Mouse (Mus musculus) heart, postnatal 25 days (tissue): ENCODE data around the gene Sult2a8. TPM values are rescaled to one million over a fixed set of nuclear protein-coding genes. Genes with fewer than 3 reads are reported as not detected.
"Not testable (repeated sequence)": the region's sequence is repeated elsewhere in the genome, so short reads cannot be mapped to it uniquely, and the experiment has no call there.

Experiments
- DNase-seq: peaks from one replicate; pipeline ENCODE4 v3.0.0; 2022; ENCODE audit warnings: low spot score
- intact Hi-C: fragments of 180-260 bp; cut with DNase I; formaldehyde crosslinking; loops from one replicate; pipeline ENCODE4 v1.15.1; 2025
- total RNA-seq, 2 experiments: library from RNA; stranded (reverse); gene quantifications; 2 replicates each; pipeline ENCODE4 v1.2.3; 2021

The Sult2a8 gene
- not detected for total RNA-seq

- intact Hi-C loops = no loop called here
- DNase-seq = no peak
Measured at GRCm38 (mm10) chr7:14446534-14446933, at the start of gene Sult2a8. TSS of gene Sult2a8 (minus strand) at chr7:14446769.

DNA sequence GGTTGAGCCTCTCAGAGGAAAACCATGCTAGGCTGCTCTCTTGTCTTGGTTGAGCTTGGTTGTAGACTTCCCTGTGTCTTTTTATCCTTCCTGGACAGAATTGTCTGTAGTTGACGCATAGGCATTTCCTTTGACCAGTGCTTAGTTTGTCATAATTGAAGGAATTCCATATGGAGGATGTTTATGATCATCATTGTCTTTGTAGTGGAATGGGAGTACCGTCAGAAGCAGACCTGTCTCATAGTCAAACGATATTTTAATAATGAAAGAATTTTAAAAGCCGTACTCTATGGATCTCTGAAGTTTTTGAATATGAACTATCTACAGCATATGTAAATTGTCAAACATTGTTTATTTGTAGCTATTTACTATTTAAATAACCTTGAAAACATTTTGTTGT is 47.6 kb upstream of the Sult2a8 start, which contains the start of gene Sult2a7:
Sult2a7 (minus strand) TSS at position 101 of the 400 bp plus-strand sequence.
- intact Hi-C loops = no loop called here
- DNase-seq = no peak

GRCm38 (mm10) chr7:14492886-14493285 is 46.3 kb upstream of the Sult2a8 start:
- intact Hi-C loops = no loop called here
- DNase-seq = no peak

DNA sequence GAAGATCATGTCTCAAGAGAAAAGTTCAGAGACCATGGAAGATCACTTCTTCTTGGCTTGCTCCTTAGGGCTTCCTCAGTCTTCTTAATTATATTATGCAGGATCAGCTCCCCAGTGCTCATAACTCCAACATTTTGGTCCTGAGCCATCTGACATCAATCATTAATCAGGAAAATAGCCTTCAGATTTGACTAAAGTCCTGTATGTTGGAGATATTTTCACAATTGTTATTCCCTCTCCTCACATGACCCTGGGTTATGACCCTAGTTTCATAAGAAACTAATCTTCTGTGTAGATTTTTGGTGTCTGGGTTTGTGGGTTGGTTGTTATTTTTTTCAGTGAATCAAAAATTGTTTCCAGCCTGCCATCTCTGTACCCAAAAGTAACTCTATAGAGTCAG is 7.0 kb downstream of the Sult2a8 start:
- DNase-seq = no peak
- intact Hi-C loops = no loop called here

- no peak for DNase-seq
- intact Hi-C loops = no loop called here
Measured at GRCm38 (mm10) chr7:14438484-14438883, 8.1 kb downstream of the Sult2a8 start.

- intact Hi-C loops = no loop called here
- DNase-seq = no peak
Measured at GRCm38 (mm10) chr7:14438029-14438428, 8.5 kb downstream of the Sult2a8 start.

DNA sequence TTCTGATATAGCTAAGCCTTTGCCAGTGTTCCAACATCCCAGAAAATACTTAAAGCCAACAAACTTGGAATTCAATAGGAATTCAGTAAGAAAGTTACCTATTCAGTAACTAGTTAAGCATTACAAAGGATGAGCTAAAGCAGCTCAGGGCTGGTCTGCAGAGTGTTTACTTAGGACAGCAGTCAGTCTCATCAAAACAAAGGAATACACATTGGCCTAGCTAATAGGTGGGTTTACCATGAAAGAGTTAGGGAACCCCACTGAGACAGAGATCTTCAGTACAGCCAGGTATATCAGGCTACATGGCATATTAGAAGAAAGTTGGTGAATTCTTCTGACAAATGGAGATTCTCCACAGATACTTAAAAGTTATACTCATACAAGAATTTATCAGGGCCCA is 47.2 kb downstream of the Sult2a8 start:
- DNase-seq, intact Hi-C loops: not testable (repeated sequence)

DNA sequence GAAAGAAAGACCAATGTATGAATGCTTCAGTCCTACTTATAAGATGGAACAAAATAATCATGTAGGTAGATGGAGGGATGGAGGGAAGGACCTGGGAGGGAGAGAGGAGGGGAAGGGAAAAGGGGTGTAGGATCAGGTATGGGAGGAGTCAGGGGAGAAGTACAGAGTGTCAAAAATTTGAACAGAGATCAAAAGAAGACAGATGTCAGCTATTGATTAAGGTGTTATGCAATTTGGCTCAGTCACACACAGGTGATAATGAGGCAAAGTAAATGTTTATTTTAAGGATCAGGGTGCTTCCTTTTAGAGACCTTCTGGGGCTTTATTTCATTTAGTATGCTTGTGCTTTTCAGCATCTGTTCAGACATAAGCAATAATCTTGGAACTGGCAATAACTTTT is 50.1 kb downstream of the Sult2a8 start:
- no peak for DNase-seq
- intact Hi-C loops = no loop called here

Other genes starting within 250 kb of the Sult2a8 start
- not detected for gene Sult2a6, start 191.9 kb downstream of the Sult2a8 start, total RNA-seq
- not detected for gene Obox8, start 113.2 kb downstream of the Sult2a8 start, total RNA-seq
- not detected for gene Sult2a7, start 47.5 kb upstream of the Sult2a8 start, total RNA-seq
- gene Vmn1r90, start 116.7 kb upstream of the Sult2a8 start, total RNA-seq = under 1 TPM; 0.10 to 0.11 TPM
- not detected for gene Obox7, start 212.7 kb upstream of the Sult2a8 start, total RNA-seq